Mouse (Mus musculus) E14TG2a.4 (cell line): ENCODE results near the gene Hand1.

Experiments
- CTCF ChIP-seq: conservative IDR thresholded peaks from 2 replicates; pipeline ENCODE4 v1.5.1; 2014; ENCODE audit warnings: low read length
- NANOG ChIP-seq: IDR thresholded peaks from 2 replicates; pipeline ENCODE4 v1.6.1; 2014; ENCODE audit warnings: borderline replicate concordance, low read length, mixed read lengths

- TF ChIP-seq CTCF = no peak
- TF ChIP-seq NANOG = no peak
These were observed 2.5 kb downstream of the Hand1 start for GRCm38 (mm10) chr11:57829871-57830775.
